Mouse (Mus musculus) neural tube, embryonic 13.5 days (tissue): ENCODE results near the gene Tmem238. TPM values are rescaled to one million over a fixed set of nuclear protein-coding genes. Genes with fewer than 3 reads are reported as not detected.

Source experiments
- ATAC-seq: fragments of 200-750 bp; cut with Nextera tagmentation; 2 replicates; pipeline ENCODE4 v1.8.0; 2017; ENCODE audit warnings: low read depth, mild to moderate bottlenecking, moderate TSS enrichment, moderate library complexity
- H3K27ac ChIP-seq: fragments of 300-500 bp; sonication (generic); replicated peaks from 2 replicates; pipeline ENCODE4 v1.5.1; 2015; ENCODE audit warnings: moderate library complexity, mild to moderate bottlenecking, inconsistent platforms
- H3K27me3 ChIP-seq: fragments of 300-500 bp; sonication (generic); 2 replicates; pipeline ENCODE4 v1.6.1; 2015; ENCODE audit warnings: mild to moderate bottlenecking, inconsistent platforms
- H3K36me3 ChIP-seq: fragments of 300-500 bp; sonication (generic); 2 replicates; pipeline ENCODE4 v1.6.1; 2015; ENCODE audit warnings: mild to moderate bottlenecking, inconsistent platforms
- H3K4me1 ChIP-seq: fragments of 300-500 bp; sonication (generic); replicated peaks from 2 replicates; pipeline ENCODE4 v1.6.1; 2015; ENCODE audit warnings: inconsistent platforms
- H3K4me2 ChIP-seq: fragments of 300-500 bp; sonication (generic); 2 replicates; pipeline ENCODE4 v1.6.1; 2015; ENCODE audit warnings: inconsistent platforms, mild to moderate bottlenecking, moderate library complexity
- H3K4me3 ChIP-seq: fragments of 300-500 bp; sonication (generic); 2 replicates; pipeline ENCODE4 v1.5.1; 2015; ENCODE audit warnings: mild to moderate bottlenecking, inconsistent platforms
- H3K9ac ChIP-seq: fragments of 300-500 bp; sonication (generic); 2 replicates; pipeline ENCODE4 v1.6.1; 2015; ENCODE audit warnings: moderate library complexity, mild to moderate bottlenecking, inconsistent platforms
- H3K9me3 ChIP-seq: fragments of 300-500 bp; sonication (generic); 2 replicates; pipeline ENCODE4 v1.6.1; 2016; ENCODE audit warnings: inconsistent platforms
- WGBS: fragments of 180-500 bp; shearing (Covaris S2); methylation state at CpG from one replicate; pipeline ENCODE4 v1.1.7; 2015; 5-methylcytosine and 5-hydroxymethylcytosine counted together
- polyA plus RNA-seq: library from polyadenylated mRNA; unstranded; fragments of >200 nt; fragmentation: Nextera tagmentation; extraction: Ambion mirVana; gene quantifications from 2 replicates; pipeline ENCODE4 v1.2.1, GENCODE M21; 2015

The Tmem238 gene
- polyA plus RNA-seq, 1 experiment from 2014 or later, result 2.9 TPM

DNA sequence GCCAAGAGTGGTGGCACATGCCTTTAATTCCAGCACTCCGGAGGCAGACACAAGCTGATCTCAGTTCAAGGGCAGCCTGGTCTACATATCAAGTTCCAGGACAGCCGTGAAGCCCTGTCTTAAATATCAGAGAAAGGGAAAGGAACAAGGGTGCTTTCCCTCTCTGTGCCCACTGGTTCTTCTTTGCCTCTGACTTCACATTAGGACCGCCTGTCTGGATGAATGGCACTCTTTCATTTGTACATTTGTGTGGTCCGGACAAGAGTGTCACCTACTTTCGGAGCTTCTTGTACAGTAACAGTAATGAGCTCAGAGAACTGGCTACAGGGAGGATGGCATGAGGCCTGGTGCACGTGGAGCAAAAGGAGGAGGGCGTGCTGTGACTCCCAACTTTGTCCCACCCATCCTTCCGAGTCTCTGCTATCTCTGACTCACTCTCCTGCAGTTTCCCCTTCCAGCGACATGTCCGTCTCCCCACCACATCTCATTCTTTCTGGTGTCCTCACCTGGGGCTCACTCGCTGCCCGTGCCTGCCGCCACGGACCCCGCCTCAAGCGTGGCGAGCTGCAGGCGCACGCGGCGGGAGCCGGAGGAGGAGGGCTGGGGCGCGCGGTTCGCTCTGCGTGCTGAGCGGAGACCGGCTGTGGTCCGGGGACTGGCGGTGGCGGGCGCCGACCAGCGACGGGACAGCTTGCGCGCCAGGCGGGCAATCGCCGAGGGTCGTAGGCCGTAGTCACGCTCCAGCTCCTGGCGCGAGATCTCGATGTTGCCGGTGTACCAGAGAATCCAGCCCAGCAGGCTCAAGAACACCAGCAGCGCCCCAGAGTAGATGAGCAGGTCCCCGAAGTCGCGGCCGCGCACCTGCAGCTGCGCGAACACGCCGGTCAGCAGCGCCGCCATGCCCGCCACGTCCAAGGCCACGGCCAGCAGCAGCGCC, 689 bp downstream of the Tmem238 start:
- H3K27ac ChIP-seq, result peak overlapping the region; percentile 56; the same call in 1 of the 2 replicates
- peaks cover 2% of the 10 kb centered on the region; the same call in 1 of the 2 replicates for H3K36me3 ChIP-seq
- peak; percentile 28 for ATAC-seq
- H3K9me3 ChIP-seq, result no peaks in the 10 kb centered on the region
- H3K9ac ChIP-seq, result peak overlapping the region; percentile 84
- H3K4me1 ChIP-seq, result peaks cover 19% of the 10 kb centered on the region
- peaks cover 25% of the 10 kb centered on the region for H3K27me3 ChIP-seq
- peak overlapping the region; percentile 89 for H3K4me2 ChIP-seq
- H3K4me3 ChIP-seq, result peak overlapping the region; percentile 56
- 2% methylated on average over 64 of the region's 64 CpGs for WGBS

DNA sequence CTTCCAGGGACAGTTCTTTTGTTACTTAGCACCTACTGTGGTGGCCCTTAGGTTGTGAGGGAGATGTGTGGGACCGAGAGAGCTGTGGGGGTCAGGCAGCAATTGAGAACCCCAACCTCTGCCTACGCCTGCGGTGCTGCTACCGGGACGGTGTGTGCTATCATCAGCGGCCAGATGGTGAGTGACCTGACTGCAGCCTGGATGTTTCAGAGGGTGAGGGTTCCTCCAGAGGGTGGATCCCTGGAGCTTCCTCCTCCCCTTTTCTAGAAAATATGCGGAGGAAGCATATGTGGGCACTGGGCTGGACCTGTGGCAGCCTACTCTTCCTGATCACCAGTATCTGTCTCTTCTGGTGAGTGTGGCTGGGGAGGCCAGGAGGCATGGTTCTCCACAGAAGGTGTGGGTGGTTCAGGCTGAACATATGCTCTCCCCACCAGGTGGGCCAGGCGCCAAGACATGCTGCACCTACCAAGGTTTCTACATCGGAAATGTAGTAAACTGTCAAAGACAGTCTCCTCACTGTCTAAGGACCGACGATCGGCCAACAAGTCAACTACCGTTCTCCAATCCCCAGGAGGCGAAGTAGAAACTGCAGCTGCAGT, 5.7 kb downstream of the Tmem238 start:
- H3K9me3 ChIP-seq, result no peaks in the 10 kb centered on the region
- WGBS, result 81% methylated on average over 14 of the region's 14 CpGs
- H3K4me2 ChIP-seq, result no peak overlapping the region
- no peak overlapping the region for H3K9ac ChIP-seq
- ATAC-seq, result no peak
- no peak overlapping the region for H3K27ac ChIP-seq
- peaks cover 46% of the 10 kb centered on the region for H3K27me3 ChIP-seq
- no peak overlapping the region for H3K4me3 ChIP-seq
- no peaks in the 10 kb centered on the region for H3K36me3 ChIP-seq
- peaks cover 6% of the 10 kb centered on the region for H3K4me1 ChIP-seq

DNA sequence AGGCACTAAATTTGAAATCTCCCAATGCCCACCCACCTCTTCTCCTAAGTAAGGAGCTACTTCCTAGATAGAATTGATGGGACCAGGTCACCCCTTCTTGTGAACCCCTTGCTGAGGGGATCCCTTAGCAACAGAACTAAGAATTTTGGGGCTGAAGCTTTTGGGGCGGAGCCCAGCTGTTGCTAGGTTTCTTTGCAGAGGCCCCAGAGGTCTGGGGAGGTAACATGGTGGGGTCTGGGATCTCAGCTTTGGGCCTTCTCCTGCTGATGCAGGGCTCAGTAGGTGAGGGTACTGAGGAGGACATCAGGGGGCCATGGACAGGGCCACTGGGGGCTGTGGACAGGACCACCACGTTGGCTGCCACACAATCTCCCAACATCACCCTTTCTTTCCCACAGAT, 6.7 kb downstream of the Tmem238 start, which contains the start of the genes Il11 and Tmem190:
Gene Il11 (minus strand): TSS at position 101 of the 400 bp plus-strand sequence.
Gene Tmem190 (plus strand): TSS at position 179 of the 400 bp plus-strand sequence.
- Histone ChIP-seq H3K27me3 (peaks cover 50% of the 10 kb centered on the region), H3K4me2 (no peak within 1 kb of the TSS), H3K4me1 (peaks cover 3% of the 10 kb centered on the region; the same call in 1 of the 2 replicates), H3K4me3 (no peak within 1 kb of the TSS), H3K9ac (no peak within 1 kb of the TSS), H3K36me3 (no peaks in the 10 kb centered on the region), H3K27ac (no peak within 1 kb of the TSS), H3K9me3 (no peaks in the 10 kb centered on the region)
- 68% methylated on average over 2 of the region's 2 CpGs for WGBS
- no peak for ATAC-seq

- 48% methylated on average over 3 of the region's 3 CpGs for WGBS
- ATAC-seq, result no peak
- Histone ChIP-seq H3K9me3 (no peaks in the 10 kb centered on the region), H3K9ac (no peak overlapping the region), H3K4me1 (peaks cover 8% of the 10 kb centered on the region), H3K4me3 (no peak overlapping the region), H3K27me3 (peaks cover 50% of the 10 kb centered on the region), H3K4me2 (no peak overlapping the region), H3K27ac (no peak overlapping the region), H3K36me3 (no peaks in the 10 kb centered on the region)
These were observed 7.3 kb downstream of the Tmem238 start for GRCm38 (mm10) chr7:4782130-4782529.

- no peak for ATAC-seq
- Histone ChIP-seq H3K9me3 (no peaks in the 10 kb centered on the region), H3K9ac (no peak overlapping the region), H3K36me3 (no peaks in the 10 kb centered on the region), H3K4me1 (peaks cover 14% of the 10 kb centered on the region), H3K27me3 (peaks cover 72% of the 10 kb centered on the region), H3K4me3 (no peak overlapping the region), H3K4me2 (no peak overlapping the region), H3K27ac (no peak overlapping the region)
- 39% methylated on average over 5 of the region's 5 CpGs for WGBS
These were observed 9.5 kb downstream of the Tmem238 start for GRCm38 (mm10) chr7:4779921-4780320.

DNA sequence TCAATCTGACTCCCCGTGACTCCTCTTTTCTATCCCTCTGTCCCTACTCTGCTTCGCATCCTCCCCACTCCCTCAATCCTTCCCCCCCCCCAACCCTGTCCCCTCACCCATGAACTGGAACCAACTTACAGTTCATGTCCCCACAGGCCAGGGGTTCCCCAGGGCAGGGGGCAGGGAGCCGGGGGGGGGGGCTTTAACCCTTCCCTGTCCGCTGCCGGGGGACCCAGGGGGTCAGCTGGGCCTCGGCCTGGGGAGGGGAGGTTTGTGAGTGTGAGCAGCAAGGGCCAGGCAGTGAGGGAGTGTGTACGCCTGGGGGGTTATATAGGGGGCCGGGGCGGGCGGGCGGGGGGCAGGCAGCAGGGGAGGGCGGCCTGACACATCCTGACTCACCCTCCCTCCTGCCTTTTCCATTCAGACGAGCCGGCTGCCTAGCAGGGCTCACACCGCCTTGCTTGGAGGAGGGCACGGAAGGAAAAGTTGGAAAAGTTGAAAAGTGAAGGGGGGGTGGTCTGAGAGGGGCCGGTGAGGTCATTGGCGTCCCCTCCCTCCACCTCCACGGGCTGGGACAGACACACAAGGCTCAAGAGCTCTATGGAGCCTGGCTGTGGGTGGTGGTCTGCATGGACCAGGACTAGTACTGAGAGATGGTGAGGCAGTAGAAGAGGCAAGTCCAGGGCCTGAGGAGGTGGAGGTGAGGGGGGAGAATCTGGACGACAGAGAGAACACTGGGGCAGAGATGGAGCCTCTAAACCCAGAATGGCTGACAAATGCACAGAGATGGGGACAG, 11.4 kb downstream of the Tmem238 start:
- H3K4me1 ChIP-seq, result peaks cover 14% of the 10 kb centered on the region
- no peaks in the 10 kb centered on the region for H3K36me3 ChIP-seq
- no peak overlapping the region for H3K4me3 ChIP-seq
- no peaks in the 10 kb centered on the region for H3K9me3 ChIP-seq
- 4% methylated on average over 20 of the region's 20 CpGs for WGBS
- ATAC-seq, result no peak
- H3K9ac ChIP-seq, result peak overlapping the region; percentile 53; the same call in 1 of the 2 replicates
- H3K4me2 ChIP-seq, result peak overlapping the region; percentile 52; the same call in 1 of the 2 replicates
- H3K27ac ChIP-seq, result no peak overlapping the region
- H3K27me3 ChIP-seq, result peaks cover 89% of the 10 kb centered on the region

DNA sequence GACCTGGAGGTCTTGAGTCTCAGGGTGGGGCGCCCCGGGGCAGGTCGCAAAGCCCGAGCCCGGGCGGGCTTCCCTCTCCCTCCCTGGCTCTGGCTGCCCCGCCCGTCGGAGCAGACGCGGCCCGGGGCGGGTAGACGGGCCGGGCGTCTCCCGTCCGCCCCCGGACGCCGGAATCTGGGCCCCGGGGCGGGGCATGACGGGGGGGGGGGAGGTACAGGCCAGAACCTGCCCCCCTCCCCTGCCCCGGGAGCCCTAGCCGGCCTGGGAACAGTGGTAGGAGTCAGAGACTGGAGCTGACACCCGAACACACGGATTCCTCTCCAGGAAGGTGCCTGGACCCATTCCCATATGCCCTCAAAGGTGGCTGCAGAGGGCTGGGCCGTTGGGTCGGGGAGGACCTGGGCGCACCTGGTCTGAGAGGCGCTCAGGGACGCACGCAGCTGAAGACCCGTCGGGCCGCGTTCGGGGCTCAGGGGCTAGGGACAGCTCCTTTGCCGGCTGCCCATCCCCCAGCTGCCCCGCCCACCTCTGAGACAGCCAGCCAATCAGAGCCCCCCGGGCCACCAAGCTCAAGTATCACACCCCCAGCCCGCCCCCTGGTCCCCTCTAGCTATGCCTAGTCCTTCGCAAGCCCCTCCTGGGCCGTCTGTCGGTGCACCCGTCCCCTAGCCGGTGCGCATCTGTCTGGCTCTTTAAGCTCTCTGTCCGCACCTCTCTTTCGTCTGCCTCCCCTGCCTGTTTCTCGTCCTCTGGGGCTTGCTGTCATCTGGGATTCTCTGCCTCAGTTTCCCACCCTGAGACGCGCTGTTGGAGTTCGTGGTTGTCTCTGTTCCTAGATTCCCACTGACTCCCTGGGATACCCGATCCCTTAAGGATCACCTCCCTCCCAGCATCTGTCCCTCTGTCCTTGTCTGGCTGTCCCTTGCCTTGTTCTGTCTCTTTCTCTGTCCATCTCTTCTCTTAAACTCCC, 12.3 kb downstream of the Tmem238 start:
- Histone ChIP-seq H3K27me3 (peaks cover 86% of the 10 kb centered on the region), H3K9me3 (no peaks in the 10 kb centered on the region), H3K9ac (peak overlapping the region; percentile 53), H3K4me2 (peak overlapping the region; percentile 52), H3K4me3 (peak overlapping the region; percentile 32), H3K36me3 (no peaks in the 10 kb centered on the region), H3K27ac (no peak overlapping the region), H3K4me1 (peaks cover 14% of the 10 kb centered on the region)
- peak; percentile 81 for ATAC-seq
- WGBS, result 2% methylated on average over 39 of the region's 56 CpGs

GRCm38 (mm10) chr7:4776131-4776530, 13.3 kb downstream of the Tmem238 start:
- Histone ChIP-seq H3K27me3 (peaks cover 78% of the 10 kb centered on the region), H3K4me3 (no peak overlapping the region), H3K4me1 (peaks cover 14% of the 10 kb centered on the region), H3K4me2 (no peak overlapping the region), H3K27ac (no peak overlapping the region), H3K36me3 (no peaks in the 10 kb centered on the region), H3K9me3 (no peaks in the 10 kb centered on the region), H3K9ac (no peak overlapping the region)
- no peak for ATAC-seq
- 57% methylated on average over 10 of the region's 10 CpGs for WGBS

DNA sequence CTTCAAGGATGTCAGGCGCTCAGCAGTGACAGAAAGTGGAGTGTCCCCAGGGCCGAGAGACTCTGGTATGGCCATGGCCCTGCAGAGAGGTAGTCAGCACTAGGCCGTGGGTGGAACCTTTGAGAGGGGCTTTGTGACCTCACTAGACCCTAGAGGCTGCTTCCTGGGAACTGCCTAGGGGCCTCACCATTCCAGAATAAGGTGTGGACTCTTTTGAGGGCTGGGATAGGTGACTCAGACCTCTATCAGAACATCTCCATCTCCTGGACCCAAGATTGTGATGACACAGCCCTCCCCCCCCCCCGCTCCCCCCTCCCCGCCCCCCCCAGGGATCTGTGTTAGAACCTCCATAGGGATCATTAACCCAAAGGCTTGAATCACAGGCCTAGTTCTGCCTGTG, 18.3 kb downstream of the Tmem238 start, which contains the start of gene Fam71e2:
Gene Fam71e2 (minus strand): TSS at position 101 of the 400 bp plus-strand sequence.
- 67% methylated on average over 4 of the region's 5 CpGs for WGBS
- H3K9me3 ChIP-seq, result no peaks in the 10 kb centered on the region
- no peak within 1 kb of the TSS for H3K27ac ChIP-seq
- H3K27me3 ChIP-seq, result peaks cover 29% of the 10 kb centered on the region
- H3K9ac ChIP-seq, result no peak within 1 kb of the TSS
- no peaks in the 10 kb centered on the region for H3K36me3 ChIP-seq
- H3K4me3 ChIP-seq, result no peak within 1 kb of the TSS
- H3K4me1 ChIP-seq, result no peaks in the 10 kb centered on the region
- ATAC-seq, result no peak
- no peak within 1 kb of the TSS for H3K4me2 ChIP-seq

DNA sequence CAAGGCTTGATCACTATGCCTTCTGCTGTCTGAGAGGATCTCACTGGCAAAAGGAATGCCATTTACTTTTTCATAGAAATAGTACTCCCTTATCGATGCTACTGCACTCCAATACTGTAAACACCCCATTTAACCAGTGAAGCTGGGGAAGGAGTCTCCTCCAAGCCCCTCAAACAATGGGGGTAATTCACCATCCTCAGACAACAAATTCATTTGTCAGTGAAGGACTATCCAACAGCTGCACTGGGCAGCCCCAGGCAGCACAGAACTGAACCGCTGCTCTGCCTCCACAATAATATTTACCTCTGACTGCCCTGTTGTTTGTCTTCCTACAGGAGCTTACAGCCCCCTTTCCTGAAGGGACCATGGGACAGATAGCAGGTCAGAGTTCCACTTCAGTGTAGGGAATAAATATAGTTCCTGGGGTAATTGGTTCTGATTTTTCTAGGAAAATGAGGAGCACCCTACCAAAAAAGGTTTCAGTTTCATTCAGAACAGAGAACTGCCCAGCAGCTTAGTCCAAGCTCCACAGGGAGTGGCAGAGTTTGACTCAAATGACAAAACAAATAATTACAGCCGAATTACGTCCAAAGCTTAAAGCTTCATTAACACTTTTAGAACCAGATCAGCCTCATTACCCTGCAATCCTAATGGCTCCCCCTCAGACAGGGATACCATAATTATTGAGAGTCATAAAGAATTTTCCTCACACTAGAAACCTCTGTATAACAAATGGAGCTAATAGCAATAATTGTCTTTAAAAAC, 24.3 kb downstream of the Tmem238 start:
- ATAC-seq, result no peak
- Histone ChIP-seq H3K9ac (no peak overlapping the region), H3K36me3 (no peaks in the 10 kb centered on the region), H3K4me3 (no peak overlapping the region), H3K27ac (no peak overlapping the region), H3K4me2 (no peak overlapping the region), H3K9me3 (no peaks in the 10 kb centered on the region), H3K4me1 (peaks cover 13% of the 10 kb centered on the region), H3K27me3 (no peaks in the 10 kb centered on the region)
- WGBS, result 10% methylated on average over 4 of the region's 4 CpGs
